Mouse (Mus musculus) limb, embryonic 12.5 days (tissue): Measurements from ENCODE around the gene Cdkal1. TPM values are rescaled to one million over a fixed set of nuclear protein-coding genes. Genes with fewer than 3 reads are reported as not detected.

Experiments used
- ATAC-seq: fragments of 200-750 bp; cut with Nextera tagmentation; 2 replicates; pipeline ENCODE4 v1.8.0; 2017; ENCODE audit warnings: low read depth, moderate TSS enrichment; ENCODE audit not compliant: insufficient number of reproducible peaks, insufficient read depth, low FRiP score, low TSS enrichment
- H3K27ac ChIP-seq: fragments of 300-500 bp; sonication (generic); 2 replicates; pipeline ENCODE4 v1.5.1; 2016; ENCODE audit warnings: mild to moderate bottlenecking, moderate library complexity
- H3K27me3 ChIP-seq: fragments of 300-500 bp; sonication (generic); 2 replicates; pipeline ENCODE4 v1.6.1; 2016; ENCODE audit warnings: mild to moderate bottlenecking, moderate library complexity
- H3K36me3 ChIP-seq: fragments of 300-500 bp; sonication (generic); 2 replicates; pipeline ENCODE4 v1.6.1; 2016; ENCODE audit warnings: mild to moderate bottlenecking, moderate library complexity
- H3K4me1 ChIP-seq: fragments of 300-500 bp; sonication (generic); replicated peaks from 2 replicates; pipeline ENCODE4 v1.6.1; 2016
- H3K4me2 ChIP-seq: fragments of 300-500 bp; sonication (generic); 2 replicates; pipeline ENCODE4 v1.6.1; 2016; ENCODE audit warnings: mild to moderate bottlenecking, moderate library complexity
- H3K4me3 ChIP-seq: fragments of 300-500 bp; sonication (generic); replicated peaks from 2 replicates; pipeline ENCODE4 v1.5.1; 2016; ENCODE audit warnings: mild to moderate bottlenecking
- H3K9ac ChIP-seq: fragments of 300-500 bp; sonication (generic); replicated peaks from 2 replicates; pipeline ENCODE4 v1.6.1; 2016; ENCODE audit warnings: mild to moderate bottlenecking, moderate library complexity
- H3K9me3 ChIP-seq: fragments of 300-500 bp; sonication (generic); 2 replicates; pipeline ENCODE4 v1.6.1; 2016; ENCODE audit warnings: mild to moderate bottlenecking, moderate library complexity
- WGBS: fragments of 180-500 bp; shearing (Covaris S2); methylation state at CpG from one replicate; pipeline ENCODE4 v1.1.7; 2016; 5-methylcytosine and 5-hydroxymethylcytosine counted together
- polyA plus RNA-seq: library from polyadenylated mRNA; unstranded; fragments of >200 nt; fragmentation: Nextera tagmentation; extraction: Ambion mirVana; gene quantifications from 2 replicates; pipeline ENCODE4 v1.2.1, GENCODE M21; 2016

The Cdkal1 gene
- polyA plus RNA-seq, 1 experiment from 2014 or later: 42.4 TPM

DNA sequence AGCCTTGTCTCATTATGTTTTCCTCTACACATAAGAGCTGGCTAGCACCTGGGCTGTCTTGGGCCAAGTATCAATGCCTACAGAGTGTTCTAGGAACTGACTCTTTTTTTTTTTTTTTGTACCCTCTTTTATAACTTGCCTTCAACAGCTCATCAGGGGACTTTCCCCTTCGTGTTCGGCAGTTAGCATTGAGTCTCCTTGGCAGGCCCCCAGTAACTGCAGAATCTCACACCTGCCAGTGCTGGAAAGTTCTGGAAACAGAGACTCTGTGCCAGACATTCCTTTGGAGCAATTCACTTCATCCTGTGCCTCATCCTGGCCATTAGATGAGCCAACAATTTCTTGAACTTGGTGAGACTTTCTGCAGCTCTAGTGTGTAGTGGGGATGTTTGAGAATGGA, 652.9 kb downstream of the Cdkal1 start:
- Histone ChIP-seq H3K4me1 (no peaks in the 10 kb centered on the region), H3K36me3 (no peaks in the 10 kb centered on the region), H3K27me3 (no peaks in the 10 kb centered on the region), H3K9ac (no peak overlapping the region), H3K4me2 (no peak overlapping the region), H3K4me3 (no peak overlapping the region), H3K27ac (no peak overlapping the region), H3K9me3 (no peaks in the 10 kb centered on the region)
- WGBS: 61% methylated on average over 2 of the region's 2 CpGs
- no peak for ATAC-seq

DNA sequence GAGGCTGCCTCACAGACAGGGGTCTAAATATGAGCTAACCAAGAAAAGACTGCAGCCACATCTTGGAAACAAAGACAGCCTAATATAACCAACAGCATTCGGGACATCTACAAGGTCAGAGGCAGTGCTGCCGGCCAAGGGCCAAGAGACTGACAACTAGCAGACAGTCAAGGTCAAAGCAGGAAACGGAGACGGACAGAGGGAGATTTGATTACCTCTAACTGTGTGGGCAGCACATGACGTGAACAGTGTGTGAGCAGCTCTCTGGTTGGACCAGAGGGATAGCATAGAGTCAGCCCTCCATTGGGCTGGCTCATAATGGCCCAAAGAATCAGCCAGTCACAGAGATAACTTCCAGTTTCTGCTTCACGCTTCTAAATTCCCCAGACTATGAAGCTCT, 655.8 kb downstream of the Cdkal1 start:
- H3K4me2 ChIP-seq: no peak overlapping the region
- no peak overlapping the region for H3K27ac ChIP-seq
- no peaks in the 10 kb centered on the region for H3K9me3 ChIP-seq
- ATAC-seq: no peak
- H3K36me3 ChIP-seq: no peaks in the 10 kb centered on the region
- 56% methylated on average over 6 of the region's 6 CpGs for WGBS
- H3K4me3 ChIP-seq: no peak overlapping the region
- H3K4me1 ChIP-seq: peaks cover 6% of the 10 kb centered on the region
- no peak overlapping the region for H3K9ac ChIP-seq
- H3K27me3 ChIP-seq: no peaks in the 10 kb centered on the region

DNA sequence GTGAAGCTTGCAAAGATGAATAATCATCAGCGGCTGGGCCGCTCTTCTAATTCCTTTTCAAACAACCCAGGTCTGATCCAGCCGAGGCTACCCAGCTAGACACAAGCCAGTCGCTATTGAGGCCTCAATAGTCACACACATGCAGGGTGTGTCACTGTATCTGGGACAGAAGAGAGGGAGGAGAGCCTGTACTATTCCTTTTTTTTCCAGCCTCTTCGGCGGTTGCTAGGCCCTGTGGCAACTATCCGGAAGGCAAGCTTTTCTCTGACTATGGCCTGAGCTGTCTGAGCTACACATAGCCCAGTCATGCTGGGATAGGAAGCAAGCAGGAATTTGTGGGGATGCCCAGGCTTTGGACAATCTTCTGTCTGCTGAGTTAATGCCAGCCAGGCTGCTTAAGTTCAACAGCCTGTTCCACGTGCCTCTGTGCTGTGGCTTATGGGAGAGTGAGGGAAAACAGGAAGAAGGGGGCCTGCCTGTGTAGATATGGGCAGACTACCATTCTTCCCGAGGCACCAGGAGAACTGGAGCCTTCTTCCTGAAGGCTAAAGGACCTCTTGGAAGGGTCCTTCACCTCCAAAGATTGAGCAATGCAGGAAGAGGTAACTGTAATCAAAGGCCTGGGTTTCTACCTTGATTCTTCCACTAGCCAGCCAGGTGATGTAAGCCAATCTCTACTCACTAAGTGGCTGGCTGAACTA, 658.5 kb downstream of the Cdkal1 start:
- Histone ChIP-seq H3K4me2 (no peak overlapping the region), H3K27ac (no peak overlapping the region), H3K36me3 (no peaks in the 10 kb centered on the region), H3K27me3 (no peaks in the 10 kb centered on the region), H3K4me1 (peaks cover 9% of the 10 kb centered on the region), H3K9ac (0 out of 2 replicates have a peak overlapping the region, but pooled peaks have one; percentile 12), H3K4me3 (no peak overlapping the region), H3K9me3 (no peaks in the 10 kb centered on the region)
- ATAC-seq: no peak
- 57% methylated on average over 9 of the region's 9 CpGs for WGBS

DNA sequence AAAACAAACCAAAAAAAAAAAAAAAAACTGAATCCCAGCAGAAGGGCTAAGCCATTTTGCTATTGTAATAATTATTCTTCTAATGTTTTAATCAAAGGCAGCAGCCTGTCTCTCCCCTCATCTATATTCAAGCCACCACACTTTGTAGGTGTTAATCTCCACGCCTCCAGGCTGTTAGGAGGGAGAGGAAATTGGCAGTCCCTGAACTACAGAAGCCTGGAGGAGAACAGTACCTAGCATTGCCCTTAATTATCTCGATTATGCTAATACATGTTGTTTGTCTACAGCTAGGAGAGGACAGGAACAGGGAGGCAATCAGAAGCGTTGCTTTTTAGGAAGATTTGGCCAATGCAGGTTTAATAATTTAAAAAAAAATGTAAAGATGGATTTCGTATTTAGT, 659.8 kb downstream of the Cdkal1 start:
- Histone ChIP-seq H3K9me3 (no peaks in the 10 kb centered on the region), H3K36me3 (no peaks in the 10 kb centered on the region), H3K27ac (no peak overlapping the region), H3K4me3 (no peak overlapping the region), H3K27me3 (no peaks in the 10 kb centered on the region), H3K9ac (no peak overlapping the region), H3K4me1 (peaks cover 9% of the 10 kb centered on the region), H3K4me2 (no peak overlapping the region)
- WGBS: 37% methylated on average over 4 of the region's 4 CpGs
- no peak for ATAC-seq

DNA sequence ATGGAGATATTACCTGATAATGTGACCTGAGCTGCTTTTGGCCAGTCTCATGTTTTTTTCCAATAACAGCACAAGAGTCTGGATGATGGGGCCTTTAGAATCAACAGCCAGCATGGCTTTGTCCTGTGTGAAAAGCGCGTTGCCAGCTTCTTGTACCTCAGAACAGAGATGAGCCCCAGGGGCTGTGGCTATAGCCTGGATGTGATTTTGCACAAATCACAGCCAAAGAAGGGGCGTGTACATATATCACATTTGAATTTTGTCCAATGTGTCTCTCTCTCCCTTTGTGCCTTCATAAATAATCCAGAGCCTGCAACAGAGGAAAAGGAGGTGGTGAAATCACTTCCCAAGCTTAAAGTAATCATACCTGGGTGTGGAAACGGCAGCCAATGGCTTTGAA, 660.5 kb downstream of the Cdkal1 start:
- no peaks in the 10 kb centered on the region for H3K36me3 ChIP-seq
- no peak overlapping the region for H3K4me3 ChIP-seq
- no peak for ATAC-seq
- H3K9me3 ChIP-seq: no peaks in the 10 kb centered on the region
- WGBS: 52% methylated on average over 4 of the region's 4 CpGs
- peaks cover 9% of the 10 kb centered on the region for H3K4me1 ChIP-seq
- H3K27me3 ChIP-seq: no peaks in the 10 kb centered on the region
- H3K4me2 ChIP-seq: no peak overlapping the region
- no peak overlapping the region for H3K9ac ChIP-seq
- H3K27ac ChIP-seq: peak overlapping the region; percentile 53; the same call in 1 of the 2 replicates

DNA sequence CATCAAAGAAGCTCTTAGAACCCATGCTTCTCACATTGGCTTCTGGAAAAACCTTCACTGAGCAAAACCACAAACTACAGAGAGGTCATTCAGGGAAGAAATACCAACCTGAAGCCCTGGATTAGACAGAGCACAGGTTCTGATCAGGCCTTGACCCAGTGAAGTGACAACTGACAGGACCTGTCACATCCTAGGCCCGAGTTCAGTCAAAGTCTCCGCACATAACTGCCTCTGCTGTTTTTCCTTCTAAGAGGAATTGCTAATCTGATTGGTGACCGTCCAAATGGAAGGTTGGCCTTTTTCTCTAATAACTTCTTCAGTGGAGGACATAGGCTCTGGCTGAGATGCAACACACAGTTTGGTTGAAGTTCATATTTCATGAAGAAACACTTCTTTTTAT, 662.8 kb downstream of the Cdkal1 start:
- Histone ChIP-seq H3K4me1 (peaks cover 9% of the 10 kb centered on the region), H3K9me3 (no peaks in the 10 kb centered on the region), H3K27ac (no peak overlapping the region), H3K9ac (no peak overlapping the region), H3K27me3 (no peaks in the 10 kb centered on the region), H3K4me3 (no peak overlapping the region), H3K4me2 (no peak overlapping the region), H3K36me3 (no peaks in the 10 kb centered on the region)
- no peak for ATAC-seq
- 81% methylated on average over 3 of the region's 3 CpGs for WGBS

DNA sequence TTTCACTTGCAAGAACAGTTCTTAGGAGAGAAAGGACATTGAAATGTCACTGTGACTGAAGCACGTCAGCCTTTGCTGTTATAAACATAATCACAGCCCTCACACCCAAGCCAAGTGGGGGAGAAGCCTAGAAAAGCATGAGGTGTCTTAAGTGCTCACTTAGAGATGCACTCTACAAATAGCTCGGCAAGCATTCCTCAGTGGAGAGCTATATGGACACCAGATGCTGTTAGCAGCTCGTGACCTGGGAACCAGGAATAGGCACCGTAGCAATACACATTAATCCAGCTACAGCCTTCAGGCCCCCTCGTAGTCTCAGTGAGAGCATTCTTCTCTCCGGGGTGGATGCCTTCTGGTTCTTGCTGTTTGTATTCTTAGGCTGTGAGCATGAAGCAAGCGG, 664.9 kb downstream of the Cdkal1 start:
- Histone ChIP-seq H3K4me1 (peaks cover 11% of the 10 kb centered on the region), H3K36me3 (no peaks in the 10 kb centered on the region), H3K4me2 (no peak overlapping the region), H3K27ac (no peak overlapping the region), H3K4me3 (no peak overlapping the region), H3K9me3 (no peaks in the 10 kb centered on the region), H3K9ac (no peak overlapping the region), H3K27me3 (no peaks in the 10 kb centered on the region)
- no peak for ATAC-seq
- WGBS: 54% methylated on average over 7 of the region's 7 CpGs

DNA sequence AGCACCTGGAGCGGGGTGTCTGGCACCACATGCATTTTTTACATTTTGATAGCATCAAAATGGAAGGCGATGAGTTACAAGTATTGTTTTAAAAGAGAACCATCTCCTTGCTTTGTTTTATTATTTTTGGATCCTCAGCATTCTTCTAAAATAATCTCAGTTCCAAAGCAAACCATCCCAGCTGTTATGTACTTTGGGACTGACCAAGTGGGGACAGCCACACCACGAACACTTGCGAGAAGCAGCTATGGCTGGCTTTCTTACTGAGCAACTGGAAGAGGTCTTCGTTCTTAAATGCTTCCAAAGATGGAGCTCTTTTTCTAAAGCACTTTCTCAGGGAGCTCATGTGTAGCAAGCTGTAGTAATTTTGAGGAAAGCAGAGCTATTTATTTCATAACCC, 668.7 kb downstream of the Cdkal1 start:
- no peak overlapping the region for H3K4me2 ChIP-seq
- peaks cover 6% of the 10 kb centered on the region for H3K4me1 ChIP-seq
- H3K9ac ChIP-seq: no peak overlapping the region
- H3K27me3 ChIP-seq: no peaks in the 10 kb centered on the region
- 95% methylated on average over 5 of the region's 5 CpGs for WGBS
- ATAC-seq: no peak
- no peak overlapping the region for H3K27ac ChIP-seq
- H3K9me3 ChIP-seq: no peaks in the 10 kb centered on the region
- H3K36me3 ChIP-seq: no peaks in the 10 kb centered on the region
- H3K4me3 ChIP-seq: no peak overlapping the region

DNA sequence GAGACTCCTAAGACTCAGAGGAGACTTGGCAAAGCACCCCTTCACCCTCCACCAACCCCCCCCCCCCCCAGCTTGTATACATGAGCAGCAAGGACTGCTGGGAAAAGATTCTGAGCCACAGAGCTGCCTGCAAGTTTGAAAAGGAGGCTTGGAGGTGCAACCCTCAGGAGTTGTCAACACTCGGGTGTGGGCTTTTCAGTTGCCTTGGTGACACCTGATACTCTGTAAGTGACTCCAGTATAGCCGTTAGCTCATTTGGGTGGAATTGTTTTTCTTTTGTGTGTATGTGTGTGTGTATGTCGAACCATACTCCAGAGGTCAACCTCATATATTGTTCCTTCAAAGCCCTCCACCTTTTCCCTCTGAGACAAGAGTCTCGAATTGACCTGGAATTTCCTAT, 669.9 kb downstream of the Cdkal1 start:
- no peaks in the 10 kb centered on the region for H3K27me3 ChIP-seq
- WGBS: 54% methylated on average over 4 of the region's 4 CpGs
- no peak for ATAC-seq

DNA sequence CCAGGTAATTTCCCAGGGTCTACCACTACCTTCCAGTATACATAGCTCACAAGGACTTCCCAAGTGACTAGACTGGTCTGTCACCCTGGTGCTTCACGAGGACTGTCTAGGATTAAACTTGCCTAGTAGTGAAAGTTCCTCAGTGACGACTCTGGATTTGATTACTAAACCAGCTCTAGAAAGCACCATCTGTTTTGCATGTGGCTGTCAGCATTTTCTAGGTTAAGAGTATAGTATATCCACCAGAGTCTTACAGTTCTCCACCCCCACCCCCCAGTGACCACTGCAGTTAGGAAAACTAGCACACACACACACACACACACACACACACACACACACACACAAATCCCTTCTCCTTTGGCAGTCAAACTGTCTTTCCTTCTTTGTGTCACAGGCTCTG, 670.9 kb downstream of the Cdkal1 start:
- 12% methylated on average over 2 of the region's 2 CpGs for WGBS

More for the DNA sequence above, 669.9 kb downstream of the Cdkal1 start:
- peaks cover 6% of the 10 kb centered on the region for H3K4me1 ChIP-seq
- H3K4me3 ChIP-seq: no peak overlapping the region
- no peaks in the 10 kb centered on the region for H3K36me3 ChIP-seq
- H3K27ac ChIP-seq: no peak overlapping the region
- H3K9me3 ChIP-seq: no peaks in the 10 kb centered on the region
- H3K4me2 ChIP-seq: no peak overlapping the region
- H3K9ac ChIP-seq: no peak overlapping the region

DNA sequence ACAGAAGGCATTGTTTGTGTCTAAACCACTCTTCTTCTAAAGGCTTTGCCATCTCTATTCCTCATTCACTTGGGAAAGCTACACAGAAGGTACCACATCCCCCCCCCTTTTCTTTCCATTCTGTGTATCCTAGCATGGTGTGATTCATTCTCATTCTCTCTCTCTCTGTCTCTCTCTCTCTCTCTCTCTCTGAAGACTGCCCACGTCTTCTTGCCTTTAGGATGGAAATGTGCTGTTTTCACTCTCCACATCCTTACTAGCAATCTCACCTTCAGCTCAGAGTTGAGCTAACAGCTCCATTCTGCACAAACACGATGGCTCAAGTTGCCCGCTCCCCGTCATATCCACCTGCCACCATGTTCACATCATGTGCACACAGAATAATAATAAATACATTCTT, 675.6 kb downstream of the Cdkal1 start:
- 89% methylated on average over 4 of the region's 4 CpGs for WGBS
- ATAC-seq: no peak

More for the DNA sequence above, 670.9 kb downstream of the Cdkal1 start:
- Histone ChIP-seq H3K36me3 (no peaks in the 10 kb centered on the region), H3K4me3 (no peak overlapping the region), H3K27me3 (no peaks in the 10 kb centered on the region), H3K9me3 (no peaks in the 10 kb centered on the region), H3K4me1 (peaks cover 6% of the 10 kb centered on the region), H3K27ac (no peak overlapping the region), H3K9ac (no peak overlapping the region), H3K4me2 (no peak overlapping the region)
- no peak for ATAC-seq

DNA sequence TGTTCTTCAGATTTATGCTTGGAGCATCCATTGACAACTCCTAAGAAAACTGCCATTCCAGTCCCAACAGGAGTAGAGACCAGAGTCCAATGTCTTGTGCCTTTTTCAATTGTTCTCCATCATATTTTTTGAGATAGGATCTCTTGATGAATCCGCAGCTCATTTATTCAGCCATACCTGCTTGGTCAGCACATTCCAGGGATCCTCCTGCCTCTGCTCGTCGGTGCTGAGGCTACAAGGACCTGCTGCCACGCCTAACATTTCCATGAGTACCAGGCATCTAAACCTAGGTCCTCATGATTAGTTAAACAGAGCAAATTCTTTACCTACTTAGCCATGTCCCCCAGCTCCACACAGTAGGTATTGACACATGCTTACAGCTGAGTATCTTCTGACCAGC, 676.2 kb downstream of the Cdkal1 start:
- H3K36me3 ChIP-seq: no peaks in the 10 kb centered on the region
- H3K4me3 ChIP-seq: no peak overlapping the region
- peaks cover 10% of the 10 kb centered on the region for H3K4me1 ChIP-seq
- H3K27ac ChIP-seq: no peak overlapping the region
- H3K9ac ChIP-seq: no peak overlapping the region
- H3K4me2 ChIP-seq: no peak overlapping the region
- no peak for ATAC-seq
- no peaks in the 10 kb centered on the region for H3K27me3 ChIP-seq
- WGBS: 88% methylated on average over 4 of the region's 4 CpGs
- no peaks in the 10 kb centered on the region for H3K9me3 ChIP-seq

More for the DNA sequence above, 675.6 kb downstream of the Cdkal1 start:
- Histone ChIP-seq H3K27me3 (no peaks in the 10 kb centered on the region), H3K36me3 (no peaks in the 10 kb centered on the region), H3K4me1 (peaks cover 10% of the 10 kb centered on the region), H3K9ac (no peak overlapping the region), H3K4me2 (no peak overlapping the region), H3K27ac (no peak overlapping the region), H3K4me3 (no peak overlapping the region), H3K9me3 (no peaks in the 10 kb centered on the region)
